Mouse (Mus musculus): ENCODE data around the gene Ctnnb1.

Ctnnb1 gene

GRCm38 (mm10) chr9:120963720-120964119 is 34.7 kb downstream of the Ctnnb1 start:
- no peak for DNase-seq

GRCm38 (mm10) chr9:120964224-120964623 is 35.2 kb downstream of the Ctnnb1 start:
- no peak for DNase-seq

GRCm38 (mm10) chr9:120965007-120965406 is 36.0 kb downstream of the Ctnnb1 start:
- no peak for DNase-seq

GRCm38 (mm10) chr9:120973026-120973515 is 44.1 kb downstream of the Ctnnb1 start:
- no peak for DNase-seq

- no peak for DNase-seq
These were observed 45.2 kb downstream of the Ctnnb1 start for GRCm38 (mm10) chr9:120974209-120974608.

GRCm38 (mm10) chr9:120976158-120976557 is 47.1 kb downstream of the Ctnnb1 start:
- DNase-seq: no peak

- no peak for DNase-seq
These were observed 47.8 kb downstream of the Ctnnb1 start for GRCm38 (mm10) chr9:120976856-120977255.

GRCm38 (mm10) chr9:120981777-120982176 is 52.8 kb downstream of the Ctnnb1 start:
- no peak for DNase-seq

GRCm38 (mm10) chr9:120983849-120984248 is 54.8 kb downstream of the Ctnnb1 start:
- DNase-seq: no peak

GRCm38 (mm10) chr9:120984509-120984908 is 55.5 kb downstream of the Ctnnb1 start:
- DNase-seq: no peak

- no peak for DNase-seq
These were observed 56.0 kb downstream of the Ctnnb1 start for GRCm38 (mm10) chr9:120985009-120985408.

- no peak for DNase-seq
These were observed 56.5 kb downstream of the Ctnnb1 start for GRCm38 (mm10) chr9:120985524-120985923.

GRCm38 (mm10) chr9:120986255-120986654 is 57.2 kb downstream of the Ctnnb1 start:
- no peak for DNase-seq

GRCm38 (mm10) chr9:120986994-120987393 is 58.0 kb downstream of the Ctnnb1 start:
- no peak for DNase-seq

- no peak for DNase-seq
These were observed 59.1 kb downstream of the Ctnnb1 start for GRCm38 (mm10) chr9:120988088-120988487.

GRCm38 (mm10) chr9:120989806-120990700 is 61.0 kb downstream of the Ctnnb1 start:
- no peak for DNase-seq

GRCm38 (mm10) chr9:120991801-120992200 is 62.8 kb downstream of the Ctnnb1 start:
- no peak for DNase-seq

GRCm38 (mm10) chr9:120993004-120993403 is 64.0 kb downstream of the Ctnnb1 start:
- DNase-seq: no peak

GRCm38 (mm10) chr9:120994223-120995155 is 65.5 kb downstream of the Ctnnb1 start:
- no peak for DNase-seq

- DNase-seq: no peak
These were observed 69.7 kb downstream of the Ctnnb1 start for GRCm38 (mm10) chr9:120998696-120999095.

GRCm38 (mm10) chr9:121000641-121001320 is 71.8 kb downstream of the Ctnnb1 start:
- no peak for DNase-seq

GRCm38 (mm10) chr9:121001681-121002540 is 72.9 kb downstream of the Ctnnb1 start:
- DNase-seq: no peak
